Mouse (Mus musculus) brain, embryonic 14.5 days (tissue): ENCODE measurements around the gene Pnkp. TPM values are rescaled to one million over a fixed set of nuclear protein-coding genes. Genes with fewer than 3 reads are reported as not detected.

Experiments
- DNase-seq: peaks from one replicate; pipeline ENCODE4 v3.0.0-alpha.2; 2011; ENCODE audit warnings: low read depth
- CTCF ChIP-seq: fragments of 200-500 bp; IDR thresholded peaks from 2 replicates; pipeline ENCODE4 v1.5.1; 2012; ENCODE audit warnings: inconsistent platforms, mild to moderate bottlenecking, moderate library complexity, borderline replicate concordance; ENCODE audit not compliant: insufficient read depth, insufficient read length; ENCODE audit errors: extremely low read depth
- POLR2A ChIP-seq: fragments of 200-500 bp; IDR thresholded peaks from 2 replicates; pipeline ENCODE4 v1.6.1; 2012; ENCODE audit warnings: mild to moderate bottlenecking, inconsistent platforms, borderline replicate concordance; ENCODE audit not compliant: poor library complexity, insufficient read depth, insufficient read length, severe bottlenecking; ENCODE audit errors: extremely low read depth
- polyA plus RNA-seq: library from polyadenylated mRNA; depleted of rRNA; stranded (reverse); fragments of >200 nt; gene quantifications from 2 replicates; pipeline ENCODE4 v1.2.3, GENCODE M21; 2012

Gene Pnkp
- polyA plus RNA-seq, 1 experiment, result 33.1 TPM

DNA sequence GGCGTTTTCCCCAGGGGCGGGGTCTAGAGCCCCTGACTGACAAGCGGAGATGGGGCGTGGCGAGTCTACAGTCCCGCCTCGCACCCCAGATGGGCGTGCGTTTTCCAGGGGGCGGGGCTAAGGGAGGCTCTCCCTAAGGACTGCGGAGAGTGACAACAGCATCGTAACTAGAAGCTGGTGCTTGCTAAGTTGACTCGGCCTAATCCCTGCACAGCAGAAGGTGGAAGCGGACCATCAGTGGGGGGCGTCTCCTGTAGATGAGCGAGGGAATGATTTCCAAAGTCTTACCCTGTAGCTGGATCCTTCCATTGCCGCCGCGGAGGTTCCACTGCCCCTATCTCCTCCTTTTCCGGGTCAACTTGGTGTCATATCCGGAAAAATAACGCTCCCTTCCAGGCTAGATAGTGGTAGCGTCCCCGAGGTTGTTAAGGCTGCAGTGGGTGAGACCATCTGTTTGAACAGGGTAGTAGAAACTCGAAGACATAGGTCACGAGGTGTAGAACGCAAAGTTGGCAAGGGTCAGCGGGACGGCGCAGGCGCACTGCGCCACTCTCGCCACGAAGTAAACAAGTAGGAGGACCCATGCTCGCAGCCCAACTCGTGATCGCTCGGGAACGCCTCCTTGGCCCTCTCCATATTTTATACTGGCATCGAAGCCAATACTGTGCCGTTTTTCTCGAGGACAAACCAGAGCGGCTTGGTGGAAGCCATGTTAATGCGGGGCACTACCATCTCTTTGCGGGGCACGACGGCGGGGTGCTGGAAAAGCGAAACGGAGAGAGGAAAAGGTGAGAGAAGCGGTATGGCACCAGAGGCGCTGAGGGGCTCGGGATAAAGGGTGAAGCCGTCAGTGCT is 8.2 kb upstream of the Pnkp start, which contains the start of the genes Akt1s1 and Tbc1d17:
Gene Akt1s1, plus strand, starts transcription at position 431 of the 855 bp plus-strand sequence.
Gene Tbc1d17, minus strand, starts transcription at position 519 of the 855 bp plus-strand sequence.
- no peak for TF ChIP-seq CTCF
- TF ChIP-seq POLR2A, result peak; percentile 64; the same call in 1 of the 2 replicates
- DNase-seq, result peak; percentile 100

DNA sequence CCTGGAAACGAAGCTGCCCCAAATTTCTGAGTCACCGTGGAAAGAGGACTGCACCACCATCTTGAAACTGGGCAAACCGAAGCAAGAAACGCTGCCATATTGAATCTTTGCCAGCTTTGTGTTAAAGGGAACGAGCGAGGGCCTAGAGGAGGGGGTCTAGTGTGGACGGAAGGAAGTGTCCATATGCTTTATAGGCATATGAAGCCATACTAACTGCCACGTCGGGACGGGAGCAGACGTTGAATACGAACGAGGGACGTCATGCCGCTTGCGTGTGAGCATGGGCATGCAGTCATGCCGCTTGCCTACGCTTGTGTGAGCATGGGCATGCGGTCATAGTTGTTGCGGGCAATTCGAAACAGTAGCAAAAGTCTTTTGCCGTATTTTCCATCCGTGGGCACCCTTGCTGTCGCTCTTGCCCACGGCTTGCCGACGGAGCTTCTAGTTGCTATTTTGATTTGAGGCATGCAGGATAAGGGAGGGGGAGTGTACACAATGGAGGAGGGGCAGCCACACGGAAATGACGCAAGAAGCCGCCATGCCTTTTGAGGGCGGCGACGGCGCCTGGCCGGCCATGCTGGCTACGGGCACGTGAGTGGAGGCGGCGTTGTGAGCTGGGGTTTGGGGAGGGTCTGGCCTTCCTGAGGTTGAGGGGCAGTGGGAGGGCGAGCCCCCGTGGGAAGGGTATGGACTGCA is 7.4 kb upstream of the Pnkp start:
- DNase-seq, result peak; percentile 98
- 0 out of 2 replicates have a peak, but pooled peaks have one; percentile 26 for TF ChIP-seq POLR2A
- TF ChIP-seq CTCF, result no peak

DNA sequence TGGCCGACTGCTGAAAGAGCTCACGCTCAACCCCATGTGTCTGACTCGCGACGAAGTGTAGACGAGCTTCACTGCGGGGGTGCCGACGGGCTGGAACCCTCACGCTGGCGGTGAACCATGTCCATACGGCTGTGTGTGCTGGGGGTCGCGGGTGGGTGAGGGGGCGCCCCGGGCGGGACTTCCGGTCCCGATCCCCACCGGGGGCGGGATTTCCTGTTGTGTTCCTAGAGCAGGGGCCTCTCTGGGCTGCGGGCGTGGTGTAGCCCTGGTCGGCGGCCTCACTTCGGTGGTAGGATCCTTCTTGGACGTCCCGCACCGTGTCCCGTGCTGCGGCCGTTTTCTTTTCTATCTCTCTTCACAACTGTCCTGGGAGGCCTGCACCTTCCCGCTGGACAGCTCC is 6.8 kb upstream of the Pnkp start:
- TF ChIP-seq CTCF (no peak), POLR2A (no peak)
- DNase-seq, result peak; percentile 88

DNA sequence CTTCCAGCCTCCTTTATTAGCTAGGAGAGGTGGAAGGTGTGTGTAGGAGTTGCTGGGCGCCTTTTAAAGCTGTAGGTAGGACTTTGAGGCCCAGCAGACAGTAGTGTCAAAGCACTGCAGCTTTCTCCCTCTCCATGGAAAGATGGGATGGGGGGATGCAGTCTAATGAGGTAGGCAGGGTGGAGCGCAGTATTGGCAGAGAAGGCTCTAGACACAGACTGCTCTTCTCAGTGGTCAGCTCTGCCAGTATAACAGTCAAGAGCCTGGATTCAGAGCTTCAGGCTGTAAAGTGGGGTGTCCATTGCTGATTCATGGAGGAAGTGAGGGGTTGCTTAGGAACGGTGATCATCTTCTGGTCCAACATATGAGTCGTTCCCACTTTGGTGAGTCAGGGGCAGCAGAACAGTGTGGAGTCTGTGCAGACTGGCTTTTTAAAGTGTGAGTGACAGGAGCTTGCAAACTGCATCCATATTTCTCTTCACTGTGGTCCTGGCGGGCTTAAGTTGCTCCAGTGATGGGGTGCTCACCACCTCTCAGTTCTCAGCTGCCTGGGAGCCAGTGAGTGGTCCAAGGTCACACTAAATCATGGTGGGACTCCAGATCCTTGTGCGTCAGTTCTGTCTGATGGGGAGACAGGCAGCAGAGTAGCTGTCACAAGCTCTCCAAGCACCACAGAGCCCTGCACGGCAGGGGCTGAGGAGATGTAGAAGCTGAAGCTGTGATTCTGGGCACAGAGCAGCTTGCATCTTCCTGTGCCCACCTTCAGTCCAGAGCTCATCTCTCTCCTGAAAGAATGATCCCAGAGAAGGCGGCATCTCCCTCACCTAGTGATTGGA is 5.9 kb upstream of the Pnkp start:
- no peak for TF ChIP-seq CTCF
- TF ChIP-seq POLR2A, result no peak
- no peak for DNase-seq

DNA sequence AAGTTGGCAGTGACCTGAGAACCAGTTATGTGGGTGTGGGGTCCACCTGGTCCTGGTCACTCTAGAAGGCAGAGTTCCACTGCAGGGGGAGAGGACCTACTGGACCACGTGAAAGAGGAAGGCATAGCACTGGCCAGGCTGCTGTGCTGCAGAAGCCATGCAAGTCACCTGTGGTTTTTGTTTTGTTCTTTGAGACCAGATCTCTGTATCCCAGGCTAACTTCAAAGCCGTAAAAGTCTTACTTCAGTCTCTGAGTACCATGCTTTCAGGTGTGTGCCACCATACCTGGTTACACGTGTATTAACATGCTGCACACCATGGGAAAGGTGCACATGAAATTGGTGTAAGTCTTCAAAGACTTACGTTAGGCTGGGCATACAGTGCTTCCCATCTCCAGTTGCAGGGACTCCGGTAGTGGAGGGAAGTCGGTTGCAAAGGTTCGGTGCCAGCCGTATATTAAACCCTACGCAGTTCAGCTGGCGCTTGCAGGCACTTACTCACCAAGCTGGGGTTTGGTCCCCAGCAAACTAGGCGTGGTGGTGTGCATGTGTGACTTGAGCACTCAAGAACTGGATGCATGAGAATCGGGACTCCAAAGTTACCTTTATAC is 5.2 kb upstream of the Pnkp start:
- TF ChIP-seq POLR2A, result no peak
- no peak for TF ChIP-seq CTCF
- no peak for DNase-seq

DNA sequence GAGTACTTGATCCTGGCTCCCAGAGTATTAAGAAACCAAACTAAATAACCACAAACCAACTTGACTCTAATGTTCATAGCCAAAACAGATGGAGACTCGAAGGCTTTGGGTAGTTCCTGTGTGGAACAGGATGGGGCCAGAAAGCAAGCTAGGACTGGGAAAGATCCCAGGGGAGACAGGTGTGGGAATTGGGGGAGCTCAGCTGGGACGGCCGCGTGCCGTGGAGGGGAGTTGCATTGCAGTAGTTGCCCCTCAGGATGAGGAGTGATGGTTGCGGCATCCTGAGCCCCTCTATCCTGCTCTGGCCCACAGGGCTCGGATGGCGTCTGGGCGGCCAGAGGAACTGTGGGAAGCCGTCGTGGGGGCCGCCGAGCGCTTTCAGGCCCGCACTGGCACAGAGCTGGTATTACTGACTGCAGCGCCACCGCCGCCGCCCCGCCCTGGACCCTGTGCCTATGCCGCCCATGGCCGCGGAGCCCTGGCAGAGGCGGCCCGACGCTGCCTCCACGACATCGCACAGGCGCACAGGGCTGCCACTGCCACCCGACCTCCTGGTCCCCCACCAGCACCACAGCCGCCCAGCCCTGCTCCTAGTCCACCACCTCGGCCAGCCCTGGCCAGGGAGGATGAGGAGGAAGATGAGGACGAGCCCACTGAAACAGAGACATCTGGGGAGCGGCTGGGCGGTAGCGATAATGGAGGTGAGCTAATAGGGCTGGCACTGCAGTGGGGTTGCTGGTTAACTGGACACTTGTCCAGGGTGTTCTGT is 4.5 kb upstream of the Pnkp start:
- DNase-seq, result no peak
- TF ChIP-seq POLR2A (no peak), CTCF (no peak)

DNA sequence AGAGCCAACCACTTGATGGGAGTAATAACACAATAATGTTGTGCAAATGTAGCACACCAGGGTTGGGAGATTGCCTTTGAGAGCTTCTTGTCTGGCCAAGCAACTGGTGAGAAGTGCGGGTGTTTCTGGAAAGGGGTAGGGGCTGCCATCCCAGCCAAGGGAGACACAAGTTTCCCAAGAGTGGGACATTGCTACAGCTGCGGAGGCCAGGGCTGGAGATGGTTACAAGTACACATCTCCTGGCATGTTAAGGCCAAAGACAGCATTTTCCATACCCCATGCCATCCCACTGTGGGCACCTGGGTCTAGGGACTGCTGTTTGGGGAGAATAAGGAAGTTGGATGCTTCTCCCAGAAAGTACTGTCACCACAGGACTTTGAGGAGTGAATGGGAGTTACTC is 3.9 kb upstream of the Pnkp start:
- no peak for TF ChIP-seq CTCF
- TF ChIP-seq POLR2A, result no peak
- DNase-seq, result no peak

DNA sequence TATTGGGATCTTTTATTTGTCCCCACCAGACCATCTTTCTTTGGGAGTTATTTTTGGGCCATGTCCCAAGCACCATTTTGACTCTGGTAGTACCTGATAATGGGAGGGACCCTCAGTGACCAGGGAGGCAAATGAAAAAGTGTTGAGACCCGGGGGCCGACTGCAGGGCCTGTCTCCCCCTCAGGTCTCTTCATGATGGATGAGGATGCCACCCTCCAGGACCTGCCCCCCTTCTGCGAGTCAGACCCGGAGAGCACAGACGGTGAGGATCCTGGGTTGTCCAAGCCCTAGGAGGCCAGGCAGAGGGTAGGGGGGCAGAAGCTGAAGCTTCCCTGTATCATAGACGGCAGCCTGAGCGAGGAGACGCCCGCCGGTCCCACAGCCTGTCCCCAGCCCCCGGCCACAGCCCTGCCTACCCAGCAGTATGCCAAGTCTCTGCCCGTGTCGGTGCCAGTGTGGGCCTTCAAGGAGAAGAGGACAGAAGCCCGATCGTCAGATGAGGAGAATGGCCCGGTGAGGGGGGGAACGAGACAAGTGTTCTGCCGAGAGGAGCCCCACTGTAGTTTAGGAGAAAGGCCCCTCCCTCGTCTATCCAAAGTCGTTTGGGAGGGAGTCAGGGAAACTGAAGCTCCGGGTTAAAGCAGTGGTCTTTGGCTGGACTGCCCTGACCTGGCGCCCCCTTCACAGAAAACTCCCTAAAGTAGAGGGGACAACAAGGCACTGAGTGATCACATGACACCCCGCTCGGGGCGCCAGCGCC is 3.2 kb upstream of the Pnkp start:
- TF ChIP-seq POLR2A (no peak), CTCF (no peak)
- DNase-seq, result no peak

DNA sequence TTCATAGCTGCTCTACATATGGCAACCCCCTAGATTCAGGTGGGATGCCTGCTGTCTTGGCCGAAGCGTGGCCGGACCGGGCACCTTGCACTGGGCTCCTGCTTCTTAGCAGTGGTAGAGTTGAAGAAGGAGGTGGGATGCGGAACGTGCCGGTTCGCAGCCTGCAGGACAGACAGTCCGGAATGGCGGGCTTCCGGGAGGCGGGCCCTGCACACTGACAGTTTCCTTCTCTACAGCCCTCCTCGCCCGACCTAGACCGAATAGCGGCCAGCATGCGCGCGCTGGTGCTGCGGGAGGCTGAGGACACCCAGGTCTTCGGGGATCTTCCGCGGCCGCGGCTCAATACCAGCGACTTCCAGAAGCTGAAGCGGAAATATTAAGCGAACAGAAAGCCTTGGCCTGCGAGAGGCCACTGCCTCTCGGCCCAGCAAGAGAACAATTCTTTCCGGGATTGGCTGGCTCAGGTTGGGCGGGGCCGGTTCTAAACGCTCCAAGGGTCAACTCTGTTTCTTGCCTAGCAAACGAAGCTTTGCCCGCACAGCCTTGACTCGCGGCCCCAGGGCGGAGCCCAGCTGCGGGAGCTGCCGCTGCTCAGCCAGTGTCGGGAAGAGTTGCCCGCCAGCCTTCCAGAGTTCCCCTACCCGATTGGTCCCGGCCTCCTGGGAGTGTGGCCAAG is 2.4 kb upstream of the Pnkp start:
- TF ChIP-seq POLR2A (peak; percentile 7; the same call in 1 of the 2 replicates), CTCF (no peak)
- DNase-seq, result peak; percentile 82

DNA sequence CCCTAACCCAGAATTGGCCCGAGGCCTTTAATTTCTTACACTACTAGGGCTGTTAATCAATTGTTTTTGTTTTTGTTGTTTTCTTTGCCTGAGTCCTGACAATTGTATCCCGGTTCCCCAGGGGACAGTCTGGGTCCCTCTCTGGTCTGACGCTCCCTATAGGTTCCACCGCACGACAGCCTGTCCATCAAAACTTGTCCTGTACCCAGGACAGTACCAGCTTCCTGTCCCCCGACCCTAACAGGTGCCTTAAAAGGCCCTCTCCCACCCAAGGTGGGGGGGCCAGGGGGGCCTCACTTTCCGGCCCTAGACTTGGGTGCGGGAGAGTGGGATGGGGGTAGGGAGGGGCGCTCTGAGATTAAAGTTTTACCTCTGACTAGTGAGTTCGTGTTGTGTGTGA is 1.9 kb upstream of the Pnkp start:
- no peak for DNase-seq
- TF ChIP-seq POLR2A, result no peak
- TF ChIP-seq CTCF, result no peak
